Mouse (Mus musculus) liver, postnatal 0 days (tissue): Measurements from ENCODE around the gene Zfand2b.

Experiments
- CTCF ChIP-seq: sonication (generic); IDR thresholded peaks from 2 replicates; pipeline ENCODE4 v1.5.1; 2016; ENCODE audit warnings: antibody characterized with exemption, low read depth
- EP300 ChIP-seq: IDR thresholded peaks from 2 replicates; pipeline ENCODE4 v1.6.1; 2016; ENCODE audit warnings: antibody characterized with exemption, low read depth, mild to moderate bottlenecking

DNA sequence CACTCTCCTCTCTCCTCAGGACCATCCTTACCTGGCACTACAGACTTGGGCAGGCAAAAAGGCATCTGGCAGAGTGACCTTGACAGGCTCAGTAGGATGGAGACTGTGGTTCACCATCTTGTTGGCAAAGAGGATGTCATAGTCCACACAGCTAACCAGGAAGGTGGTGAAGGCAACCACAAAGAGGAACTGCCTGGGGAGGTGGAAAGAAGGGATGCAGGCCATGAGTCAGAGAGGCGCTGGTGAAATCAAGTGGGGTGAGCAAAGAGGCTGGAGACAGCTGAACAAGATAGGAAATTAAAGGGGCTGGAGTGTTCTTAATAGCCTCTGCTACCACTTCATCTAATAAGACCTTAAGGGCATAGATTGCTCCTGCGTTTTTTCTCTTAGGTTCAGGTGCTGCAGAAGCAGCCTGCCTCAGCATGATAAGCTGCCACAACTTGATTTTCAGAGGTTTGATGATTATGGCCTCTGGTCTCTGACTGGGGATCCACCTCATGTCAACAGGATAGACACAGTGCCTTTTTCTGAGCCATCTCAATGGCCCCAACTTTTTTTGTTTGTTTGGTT, 19.6 kb downstream of the Zfand2b start:
- TF ChIP-seq CTCF, result no peak
- TF ChIP-seq EP300, result no peak
